Mouse (Mus musculus) kidney, adult 2 months (tissue): ENCODE data around the gene Rasgrp2.

Source experiments
- CTCF ChIP-seq: fragments of 200-500 bp; conservative IDR thresholded peaks from 2 replicates; pipeline ENCODE4 v1.5.1; 2011; ENCODE audit warnings: low read depth, mild to moderate bottlenecking, control low read depth, low read length, moderate library complexity, mixed read lengths; ENCODE audit not compliant: insufficient read depth, insufficient read length
- POLR2A ChIP-seq: fragments of 200-500 bp; IDR thresholded peaks from one replicate; pipeline ENCODE4 v1.6.1; 2011; ENCODE audit warnings: low read depth, low read length, control low read depth

DNA sequence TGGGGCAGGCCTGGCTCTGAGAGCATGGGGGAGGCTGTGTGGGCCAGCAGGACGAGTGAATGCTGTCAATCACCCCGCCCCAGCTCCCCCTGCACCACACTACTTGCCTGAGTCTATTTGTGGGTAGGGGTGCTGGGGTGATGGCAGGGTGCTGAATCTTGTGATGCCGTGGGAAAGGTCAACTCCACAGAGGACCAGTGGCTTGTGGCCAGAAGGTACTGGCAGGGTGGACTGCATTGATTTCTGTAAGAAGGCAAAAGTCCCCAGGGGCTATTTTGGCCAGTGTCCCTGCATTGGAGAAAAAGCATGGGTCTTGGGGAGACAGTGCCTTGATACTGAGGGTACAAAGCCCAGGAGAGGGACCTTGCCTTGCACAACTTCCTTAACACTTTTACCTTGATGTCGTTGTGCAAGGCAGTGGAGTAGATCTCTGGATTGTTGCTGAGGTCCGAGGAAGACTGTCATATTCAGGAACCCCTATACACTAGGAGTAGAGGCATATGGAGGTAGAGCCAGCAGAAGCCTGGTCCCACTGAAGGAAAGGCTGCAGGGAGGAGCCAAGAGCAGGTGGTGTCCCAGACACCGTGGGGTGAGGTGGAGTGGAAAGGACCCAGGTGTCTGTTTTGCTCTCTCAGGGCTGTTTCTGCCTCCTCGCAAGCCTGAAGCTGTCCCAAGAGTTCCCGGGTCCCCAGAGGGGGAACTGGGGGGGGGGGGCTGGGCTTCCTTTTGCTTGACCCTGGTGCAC, 25.2 kb downstream of the Rasgrp2 start:
- no peak for TF ChIP-seq CTCF
- TF ChIP-seq POLR2A = no peak
